Mouse (Mus musculus) testis, adult 2 months (tissue): Measurements from ENCODE around the gene Zfp13.

ENCODE experiments used
- CTCF ChIP-seq: fragments of 200-500 bp; IDR thresholded peaks from 2 replicates; pipeline ENCODE4 v1.5.1; 2012; ENCODE audit warnings: low read depth, mild to moderate bottlenecking, inconsistent platforms, low read length, moderate library complexity; ENCODE audit not compliant: control insufficient read depth, insufficient read depth, insufficient replicate concordance
- POLR2A ChIP-seq: fragments of 200-500 bp; IDR thresholded peaks from 2 replicates; pipeline ENCODE4 v1.6.1; 2012; ENCODE audit warnings: low read depth, mild to moderate bottlenecking, inconsistent platforms, low read length, moderate library complexity; ENCODE audit not compliant: control insufficient read depth

DNA sequence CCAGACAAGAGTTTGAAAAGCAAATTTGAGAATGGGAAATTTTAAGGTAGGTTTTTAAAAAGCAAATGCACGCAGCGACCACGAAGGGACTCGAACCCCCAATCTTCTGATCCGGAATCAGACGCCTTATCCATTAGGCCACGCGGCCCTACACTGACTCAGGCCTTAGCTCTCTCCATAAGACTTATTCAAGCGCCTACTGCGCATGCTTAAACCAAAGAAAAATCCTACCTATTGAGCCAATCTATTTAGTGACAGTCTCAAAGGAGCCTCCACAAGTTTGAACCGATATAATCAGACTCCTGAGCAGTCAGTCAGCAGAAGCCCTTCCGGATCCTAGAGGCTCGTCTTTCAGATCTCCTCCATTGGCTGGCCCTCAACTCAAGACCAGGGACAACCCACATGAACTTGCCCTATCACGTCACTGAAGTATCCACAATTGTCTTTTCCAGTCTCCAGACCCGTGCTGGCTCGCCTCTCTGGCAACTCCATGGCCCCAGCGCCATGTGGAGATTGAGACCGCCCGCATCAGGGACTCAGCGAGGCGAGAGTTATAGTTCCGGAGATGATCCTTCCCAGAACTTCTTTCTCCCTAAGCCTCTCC lies 49.0 kb downstream of the Zfp13 start:
- TF ChIP-seq POLR2A (no peak), CTCF (no peak)
